Mouse (Mus musculus) bone marrow, adult 2 months (tissue): ENCODE results near the gene Fam216a.

Source experiments
- CTCF ChIP-seq: fragments of 200-500 bp; IDR thresholded peaks from 2 replicates; pipeline ENCODE4 v1.5.1; 2011; ENCODE audit warnings: low read length, control low read depth; ENCODE audit not compliant: control insufficient read depth, insufficient read depth
- POLR2A ChIP-seq: fragments of 200-500 bp; IDR thresholded peaks from 2 replicates; pipeline ENCODE4 v1.6.1; 2011; ENCODE audit warnings: low read depth, mild to moderate bottlenecking, control low read depth, low read length, borderline replicate concordance; ENCODE audit not compliant: control insufficient read depth

DNA sequence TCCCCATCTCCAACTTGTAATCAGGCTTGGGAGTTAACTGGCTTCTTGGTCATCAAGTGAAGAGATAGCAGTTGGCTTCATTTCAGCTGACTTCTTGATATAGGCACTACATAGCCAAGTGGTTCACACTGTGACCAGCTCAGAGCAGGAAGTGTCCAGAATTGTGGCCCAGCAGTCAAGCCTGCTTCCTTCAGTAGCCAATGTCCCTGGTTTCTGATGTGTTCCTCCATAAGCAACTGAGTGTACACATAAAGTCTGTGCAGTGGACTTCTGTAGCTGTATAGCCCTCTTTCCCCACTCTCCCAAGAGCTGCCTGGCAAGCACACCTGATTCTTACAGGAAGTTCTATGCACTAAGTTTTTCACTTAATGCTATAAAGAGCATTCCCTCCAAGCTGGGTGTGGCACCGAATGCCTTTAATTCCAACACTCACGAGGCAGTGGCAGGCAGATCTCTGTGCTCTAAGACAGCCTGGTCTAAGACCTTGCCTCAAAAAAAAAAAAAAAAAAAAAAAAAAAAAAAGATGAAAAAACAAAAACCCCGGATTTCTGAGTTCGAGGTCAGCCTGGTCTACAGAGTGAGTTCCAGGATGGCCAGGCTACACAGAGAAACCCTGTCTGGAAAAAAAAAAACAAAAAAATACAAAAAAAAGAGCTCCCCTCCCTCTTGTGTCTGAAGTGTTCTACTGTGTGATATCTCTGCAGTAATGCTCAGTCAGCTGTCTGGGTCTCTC lies 5.1 kb upstream of the Fam216a start:
- TF ChIP-seq CTCF = no peak
- no peak for TF ChIP-seq POLR2A
